Mouse (Mus musculus): ENCODE measurements at regions not wholly inside any gene's neighbourhood (a gene's known extent, or its start where the extent isn't known, plus 50 kb on each side); places are given as distances from the start of the nearest gene placed in this dataset.
"Not testable (repeated sequence)": the region's sequence is repeated elsewhere in the genome, so short reads cannot be mapped to it uniquely, and the experiment has no call there.

DNA sequence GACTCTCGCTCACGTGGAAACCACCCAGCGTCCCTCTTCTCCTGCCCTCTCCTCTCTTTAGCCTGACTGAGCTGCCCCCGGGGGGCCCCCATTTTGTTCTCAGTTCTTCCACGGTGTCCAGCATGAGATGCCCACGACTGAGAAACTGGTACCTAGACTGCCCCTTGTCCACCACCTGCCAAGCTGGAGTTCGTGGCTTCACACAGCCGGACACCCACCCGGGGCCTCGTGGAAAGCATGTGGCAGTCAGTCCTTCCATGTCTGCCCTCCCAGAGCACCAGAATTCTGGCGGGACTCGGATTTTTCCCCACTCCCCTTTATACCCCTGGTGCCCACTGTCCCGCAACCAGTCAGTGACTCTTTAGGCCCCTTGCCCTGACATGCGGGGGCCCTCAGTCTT lies 86.9 kb upstream of the Lemd2 start:
- no peak for DNase-seq
- intact Hi-C loops (cut with DNase I) = no loop called here

DNA sequence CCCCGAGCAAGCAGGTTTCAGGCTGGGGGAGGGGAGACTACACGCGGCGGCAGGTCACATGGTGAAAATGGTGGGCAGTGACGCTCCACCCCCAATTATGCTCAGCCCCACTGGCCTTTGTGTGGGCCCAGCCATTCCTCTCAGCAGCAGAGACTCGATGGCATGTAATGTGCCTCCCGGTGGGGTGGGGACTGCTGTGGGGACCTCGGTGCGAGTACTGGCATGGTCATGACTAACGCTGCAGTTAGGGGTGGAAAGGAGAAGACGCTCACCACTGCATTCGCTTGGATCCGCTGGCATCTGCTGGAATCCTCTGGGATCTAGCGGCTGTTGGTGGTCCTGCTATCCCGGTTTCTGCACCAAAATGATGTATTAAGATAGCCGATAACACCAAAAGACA lies 86.0 kb upstream of the Lemd2 start:
- DNase-seq = no peak
- intact Hi-C loops (cut with DNase I) = no loop called here

DNA sequence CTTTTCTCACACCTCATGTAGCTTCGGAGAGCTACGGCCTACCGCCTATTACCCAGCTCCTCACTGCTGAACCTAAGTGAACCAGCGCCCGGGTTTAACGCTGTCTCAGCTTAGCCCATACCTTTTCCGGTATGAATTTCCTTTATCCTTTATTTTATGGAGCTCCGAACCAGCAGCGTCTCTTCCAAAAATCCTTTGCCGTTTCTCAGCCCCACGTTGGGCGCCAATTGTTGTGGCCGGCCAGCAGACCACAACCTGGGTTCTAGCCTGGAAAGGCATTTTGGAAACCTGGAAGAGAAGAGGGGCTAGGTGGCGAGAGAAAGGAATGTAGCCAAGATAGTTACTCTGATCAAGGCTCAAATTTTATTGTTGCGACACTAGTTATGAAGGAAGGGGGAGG lies 85.5 kb upstream of the Lemd2 start:
- DNase-seq; intact Hi-C loops (cut with DNase I): not testable (repeated sequence)

GRCm38 (mm10) chr17:27287986-27288385 lies 83.7 kb upstream of the Lemd2 start:
- DNase-seq; intact Hi-C loops (cut with DNase I): not testable (repeated sequence)

GRCm38 (mm10) chr17:27281241-27281640 lies 77.0 kb upstream of the Lemd2 start:
- no peak for DNase-seq
- intact Hi-C loops (cut with DNase I) = no loop called here

GRCm38 (mm10) chr17:27279491-27280288 lies 75.4 kb upstream of the Lemd2 start:
- intact Hi-C loops (cut with DNase I); DNase-seq: not testable (repeated sequence)

- intact Hi-C loops (cut with DNase I); DNase-seq: not testable (repeated sequence)
These were observed 73.5 kb upstream of the Lemd2 start for GRCm38 (mm10) chr17:27277786-27278185.

DNA sequence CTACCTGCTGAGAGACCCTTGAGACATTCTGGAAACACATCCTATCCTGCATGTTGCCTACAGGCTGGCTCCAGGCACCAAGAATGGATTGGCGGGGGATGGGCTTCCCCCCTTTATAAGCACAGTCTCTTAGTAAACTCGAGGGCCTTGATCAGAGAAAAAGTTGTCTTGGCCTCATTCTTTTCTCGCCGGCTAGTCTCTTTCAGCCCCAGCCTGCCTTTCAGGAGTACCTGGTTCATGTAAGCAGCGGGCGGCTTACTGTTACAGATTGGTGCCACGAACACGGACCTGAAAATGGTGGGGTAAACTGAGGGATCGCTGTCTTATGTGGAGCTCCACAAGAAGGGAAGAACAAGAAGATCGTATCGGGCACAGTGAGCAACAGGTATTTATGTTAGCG lies 67.5 kb upstream of the Lemd2 start:
- DNase-seq; intact Hi-C loops (cut with DNase I): not testable (repeated sequence)

DNA sequence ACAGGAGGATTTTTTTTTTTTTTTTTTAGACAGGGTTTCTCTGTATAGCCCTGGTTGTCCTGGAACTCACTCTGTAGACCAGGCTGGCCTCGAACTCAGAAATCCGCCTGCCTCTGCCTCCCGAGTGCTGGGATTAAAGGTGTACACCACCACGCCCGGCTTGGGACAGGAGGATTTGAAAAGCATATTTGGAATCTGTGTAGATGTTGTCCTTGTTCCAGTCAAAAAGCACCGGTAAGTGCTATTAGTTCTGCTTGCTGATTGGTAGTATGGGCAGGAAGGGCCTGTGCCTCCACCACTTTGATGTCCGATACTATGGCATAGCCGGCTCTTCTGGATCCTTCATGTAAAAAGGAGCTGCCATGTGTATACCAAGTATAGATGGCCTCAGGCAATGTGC lies 66.5 kb upstream of the Lemd2 start:
- intact Hi-C loops (cut with DNase I); DNase-seq: not testable (repeated sequence)

- DNase-seq; intact Hi-C loops (cut with DNase I): not testable (repeated sequence)
These were observed 60.3 kb upstream of the Lemd2 start for GRCm38 (mm10) chr17:27264607-27265006.

DNA sequence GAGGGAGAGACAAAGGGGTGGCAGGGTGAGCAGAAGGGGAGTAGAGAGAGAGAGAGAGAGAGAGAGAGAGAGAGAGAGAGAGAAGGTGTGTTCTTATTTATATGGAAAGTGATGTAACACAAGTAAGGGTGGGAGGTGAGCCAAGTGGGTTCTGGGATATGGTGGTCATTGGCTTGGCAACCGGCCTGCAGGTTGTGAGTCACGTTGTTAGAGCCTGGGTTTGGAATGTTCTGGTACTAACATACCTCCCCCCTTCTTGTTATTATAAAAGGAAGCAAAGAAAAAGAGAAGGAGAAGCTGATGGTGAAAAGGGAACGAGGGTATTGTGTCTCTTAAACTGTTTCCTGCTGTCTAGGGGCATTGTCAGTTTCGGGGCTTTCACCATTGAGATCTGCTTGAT lies 58.3 kb upstream of the Lemd2 start:
- intact Hi-C loops (cut with DNase I) = no loop called here
- DNase-seq = no peak

DNA sequence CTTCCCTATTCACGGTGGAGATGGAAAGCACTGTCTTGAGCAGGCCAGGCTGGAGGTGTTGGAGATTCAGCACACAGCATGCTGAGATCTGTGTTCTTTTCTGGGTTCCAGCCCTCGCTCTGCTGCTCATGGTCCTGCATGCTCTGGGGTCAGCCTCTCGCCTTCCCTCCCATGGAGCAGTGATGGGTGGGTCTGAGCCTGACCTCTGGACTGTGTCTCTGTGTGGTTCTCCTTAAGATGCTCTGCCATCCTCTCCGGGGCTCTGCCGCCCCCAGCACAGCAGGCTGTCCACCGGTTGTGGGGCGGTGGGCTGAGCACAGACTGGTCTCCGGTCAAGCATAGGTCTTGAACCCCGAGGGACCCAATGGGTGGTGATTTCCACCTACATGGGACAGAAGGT lies 57.7 kb upstream of the Lemd2 start:
- intact Hi-C loops (cut with DNase I) = loop anchor here (2.0 kb wide), 1 partner anchor 59 kb away; no protein-coding TSS in a partner anchor
- DNase-seq = no peak

GRCm38 (mm10) chr17:27261251-27261650 lies 57.0 kb upstream of the Lemd2 start:
- intact Hi-C loops (cut with DNase I) = loop anchor here (2.0 kb wide), 1 partner anchor 60 kb away; no protein-coding TSS in a partner anchor

DNA sequence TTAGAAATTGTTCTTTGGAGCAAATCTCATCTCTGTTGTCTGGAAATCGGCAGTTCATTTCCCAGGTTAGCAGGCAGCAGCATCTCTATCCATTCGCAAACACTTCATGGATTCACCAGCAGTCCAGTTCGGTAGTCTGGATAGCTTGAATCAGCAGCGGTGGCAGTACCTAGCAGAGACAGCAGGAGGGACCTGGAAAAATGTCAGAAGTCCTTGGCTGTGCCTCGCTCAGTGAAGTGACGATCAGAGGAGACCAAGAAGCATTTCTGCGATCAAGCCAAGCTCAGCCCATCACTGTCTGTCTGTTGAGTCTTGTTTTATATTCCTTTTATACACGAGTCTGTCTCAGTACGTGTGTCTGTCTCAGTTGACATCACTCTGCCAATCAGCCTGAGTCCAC lies 55.8 kb upstream of the Lemd2 start:
- intact Hi-C loops (cut with DNase I) = loop anchor here (2.0 kb wide), 1 partner anchor 61 kb away; no protein-coding TSS in a partner anchor
- no peak for DNase-seq

More at GRCm38 (mm10) chr17:27261251-27261650, 57.0 kb upstream of the Lemd2 start:
- DNase-seq = no peak

- DNase-seq = peak; percentile 51 to 65
- intact Hi-C loops (cut with DNase I) = loop anchor here (5.0 kb wide), 1 partner anchor 255 kb away; no protein-coding TSS in a partner anchor
These were observed 53.1 kb upstream of the Lemd2 start for GRCm38 (mm10) chr17:27257345-27257744.

GRCm38 (mm10) chr17:27255804-27256203 lies 51.5 kb upstream of the Lemd2 start:
- intact Hi-C loops (cut with DNase I) = loop anchor here (5.0 kb wide), 1 partner anchor 256 kb away; no protein-coding TSS in a partner anchor
- no peak for DNase-seq

Small RNA genes lying in the stretch of these regions (microRNA-seq; reads per million reads assigned to microRNA genes)
- gene Mir7214 = 0 reads per million in 2 experiments
- 0 reads per million in 2 experiments for gene Mir7216
- gene Mir7217 = 0 reads per million in 2 experiments
- gene Mir7218 = 0 reads per million in 2 experiments
